Mouse (Mus musculus): ENCODE results near the gene Vcl.
A peak's percentile ranks its signal among the peaks of the same experiment; 100 is the strongest.

Vcl gene

DNA sequence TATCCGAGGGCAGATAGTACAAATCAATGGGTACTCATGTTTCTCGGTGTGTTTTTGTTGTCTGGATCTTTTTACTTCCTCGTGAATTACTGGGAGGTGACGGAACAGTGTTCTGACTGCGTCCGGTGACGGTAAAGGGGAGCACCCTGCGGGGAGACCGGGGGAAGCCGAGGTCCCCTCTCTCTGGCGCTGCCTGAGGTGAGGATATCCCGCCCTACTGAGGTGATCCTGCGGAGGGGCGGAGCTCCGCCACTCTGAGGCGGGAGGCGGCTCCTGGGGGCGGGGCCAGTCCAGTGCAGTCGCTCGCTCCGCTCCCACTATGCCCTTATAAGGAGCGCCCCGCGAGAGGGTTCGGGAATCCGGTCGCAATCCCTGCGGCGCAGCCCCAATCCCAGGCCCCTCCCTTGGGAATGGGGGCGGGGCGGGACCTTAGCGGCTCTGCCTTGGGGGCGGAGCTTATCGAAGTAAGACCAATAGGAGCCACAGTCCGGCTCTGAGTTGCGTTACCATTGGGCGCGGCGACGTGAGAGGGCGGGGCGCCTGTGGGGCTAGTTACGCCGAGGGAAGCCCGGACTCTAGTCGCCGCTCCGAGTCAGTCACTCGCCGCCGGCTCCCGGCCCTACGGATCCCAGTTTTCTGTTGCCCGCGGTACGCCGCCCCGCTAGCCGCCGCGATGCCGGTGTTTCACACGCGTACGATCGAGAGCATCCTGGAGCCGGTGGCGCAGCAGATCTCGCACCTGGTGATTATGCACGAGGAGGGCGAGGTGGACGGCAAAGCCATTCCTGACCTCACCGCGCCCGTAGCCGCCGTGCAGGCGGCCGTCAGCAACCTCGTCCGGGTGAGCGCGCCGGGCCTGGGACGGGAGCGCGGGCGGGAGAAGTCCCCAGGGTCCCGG lies at the start of gene Vcl:
Gene Vcl, plus strand, starts transcription at position 551 of the 898 bp plus-strand sequence.
- DNase-seq: peak; percentile 98

GRCm38 (mm10) chr14:20884691-20885090 lies 44.5 kb upstream of the Vcl start:
- DNase-seq: no peak

- no peak for DNase-seq
Observed at GRCm38 (mm10) chr14:20885091-20885888, 43.9 kb upstream of the Vcl start.

DNA sequence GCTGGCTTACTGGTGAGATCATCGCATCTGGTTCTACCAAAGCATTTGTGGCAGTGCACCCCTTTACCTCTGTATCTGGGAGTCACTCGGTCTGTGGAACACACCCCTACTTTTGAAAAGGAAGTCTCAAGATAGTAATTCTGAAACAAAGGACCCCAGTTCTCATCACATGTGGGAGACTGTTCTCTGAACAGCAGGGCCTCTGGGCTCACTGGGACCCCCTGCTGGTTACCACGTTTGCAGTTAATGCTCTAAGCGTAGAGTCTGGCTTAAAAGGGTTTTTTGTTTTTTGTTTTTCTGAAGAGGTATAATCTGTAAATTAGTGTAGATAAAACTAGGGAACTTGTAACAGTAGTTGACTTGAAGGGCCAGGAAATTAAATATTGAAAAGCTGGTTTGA lies 42.9 kb upstream of the Vcl start:
- peak; percentile 65 for DNase-seq

DNA sequence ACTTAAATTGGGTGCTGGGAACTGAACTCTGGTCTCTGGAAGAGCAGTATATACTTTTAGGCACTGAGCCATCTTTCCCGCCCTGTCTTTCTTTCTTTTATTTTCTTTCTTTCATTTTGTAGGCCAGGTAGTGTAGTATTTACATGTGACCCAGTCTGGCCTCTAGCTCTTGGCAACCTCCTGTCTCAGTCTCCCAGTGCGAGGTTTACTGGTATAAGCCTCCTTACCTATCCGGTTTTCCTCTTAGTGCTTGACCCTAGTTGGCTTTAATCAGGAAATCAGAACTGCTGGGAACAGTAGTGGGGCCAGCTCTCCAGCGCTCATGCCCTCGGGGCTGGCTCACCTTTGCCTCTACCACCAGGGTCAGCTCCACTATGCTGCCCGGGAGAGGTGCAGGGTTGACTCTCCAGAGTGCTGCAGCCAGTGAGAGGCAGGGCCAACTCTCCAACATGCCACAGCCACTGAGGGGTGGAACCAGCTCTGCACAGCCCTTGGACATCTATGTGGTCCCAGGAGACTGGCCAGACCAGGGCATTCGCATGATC lies 41.6 kb upstream of the Vcl start:
- DNase-seq: no peak

GRCm38 (mm10) chr14:20891941-20892402 lies 37.2 kb upstream of the Vcl start:
- DNase-seq: peak; percentile 9

DNA sequence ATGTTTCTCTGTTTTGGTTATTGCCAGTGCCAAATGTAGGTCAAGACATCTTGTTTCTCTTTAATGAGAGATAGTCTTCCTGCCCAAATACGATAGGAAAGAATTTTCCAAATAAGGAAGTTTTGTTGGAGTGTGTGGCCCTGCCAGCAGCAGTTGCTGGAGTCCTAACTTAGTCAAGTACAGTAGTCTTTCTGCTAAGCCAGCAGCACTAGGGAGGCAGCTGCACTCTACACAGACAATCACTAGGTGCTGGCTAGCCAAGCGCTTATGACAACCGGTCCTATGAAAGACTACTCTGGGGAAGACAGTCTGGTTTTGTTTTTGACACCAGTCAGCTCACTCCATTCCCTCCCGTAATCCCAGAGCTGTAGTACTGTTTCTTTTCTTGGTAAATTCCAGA lies 35.4 kb upstream of the Vcl start:
- DNase-seq: no peak

GRCm38 (mm10) chr14:20901267-20901666 lies 27.9 kb upstream of the Vcl start:
- no peak for DNase-seq

DNA sequence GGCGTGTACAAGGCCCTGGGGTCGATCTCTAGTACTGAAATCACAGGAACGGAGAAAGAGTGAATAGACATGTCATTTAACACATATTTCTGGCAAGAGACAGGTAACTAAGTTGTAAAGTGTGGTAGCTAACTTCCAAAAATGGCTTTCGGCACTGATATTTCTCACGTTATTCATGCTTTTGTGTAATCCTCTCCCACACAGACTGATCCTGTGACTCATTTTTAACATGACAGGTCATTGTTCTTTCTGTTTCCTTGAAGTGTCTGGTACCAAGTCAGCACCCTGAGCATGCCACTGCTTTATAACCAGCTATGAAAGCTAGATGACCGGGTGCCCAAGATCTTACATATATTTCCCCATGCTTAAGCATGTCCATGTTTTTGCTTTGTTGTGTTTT lies 26.1 kb upstream of the Vcl start:
- no peak for DNase-seq

- DNase-seq: no peak
Observed at GRCm38 (mm10) chr14:20911811-20912210, 17.4 kb upstream of the Vcl start.

GRCm38 (mm10) chr14:20914415-20914814 lies 14.8 kb upstream of the Vcl start:
- peak; percentile 51 for DNase-seq

DNA sequence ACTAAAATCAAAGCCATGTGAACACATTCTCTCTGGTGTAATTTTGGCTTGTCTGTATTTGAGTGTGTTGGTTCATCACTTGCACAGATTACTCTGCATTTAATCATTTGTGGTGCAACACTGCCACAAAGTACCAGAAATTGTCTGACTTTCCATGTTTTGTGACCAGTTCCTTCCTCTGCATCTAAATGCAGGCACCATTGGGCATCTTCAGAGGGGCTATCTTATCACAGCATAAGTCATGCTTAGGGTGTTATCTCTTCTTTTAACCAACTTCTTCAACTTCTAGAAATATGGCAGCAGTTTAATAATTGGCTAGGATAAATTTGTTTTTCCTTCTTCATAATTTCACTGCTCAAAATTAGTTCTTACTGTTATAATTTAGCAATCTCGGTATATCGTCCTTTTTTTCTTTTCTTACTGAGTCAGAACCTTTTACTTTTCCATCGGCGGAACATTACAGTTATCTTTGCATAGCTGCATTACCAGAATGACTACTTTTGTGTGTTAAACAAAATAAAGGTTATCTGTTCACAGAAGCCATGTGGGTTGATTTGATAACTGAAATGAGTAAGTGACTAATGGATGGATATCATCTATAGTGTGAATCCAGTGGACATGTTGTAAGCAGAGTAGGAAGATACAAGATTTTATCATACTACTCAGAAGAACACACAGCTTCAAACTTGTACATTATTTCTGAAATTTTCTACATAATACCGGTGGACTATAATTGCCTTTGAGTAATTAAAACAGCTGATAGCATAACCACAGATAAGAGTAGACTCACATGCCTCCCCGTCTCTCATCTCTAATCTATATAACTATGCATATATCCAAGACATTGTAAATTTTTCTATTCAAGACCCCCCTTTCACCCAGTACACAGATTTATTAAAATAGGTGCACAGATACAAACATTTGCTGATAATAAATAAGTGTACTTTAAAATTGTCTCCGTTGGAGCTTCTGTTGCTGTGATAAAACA lies 12.3 kb upstream of the Vcl start:
- no peak for DNase-seq

DNA sequence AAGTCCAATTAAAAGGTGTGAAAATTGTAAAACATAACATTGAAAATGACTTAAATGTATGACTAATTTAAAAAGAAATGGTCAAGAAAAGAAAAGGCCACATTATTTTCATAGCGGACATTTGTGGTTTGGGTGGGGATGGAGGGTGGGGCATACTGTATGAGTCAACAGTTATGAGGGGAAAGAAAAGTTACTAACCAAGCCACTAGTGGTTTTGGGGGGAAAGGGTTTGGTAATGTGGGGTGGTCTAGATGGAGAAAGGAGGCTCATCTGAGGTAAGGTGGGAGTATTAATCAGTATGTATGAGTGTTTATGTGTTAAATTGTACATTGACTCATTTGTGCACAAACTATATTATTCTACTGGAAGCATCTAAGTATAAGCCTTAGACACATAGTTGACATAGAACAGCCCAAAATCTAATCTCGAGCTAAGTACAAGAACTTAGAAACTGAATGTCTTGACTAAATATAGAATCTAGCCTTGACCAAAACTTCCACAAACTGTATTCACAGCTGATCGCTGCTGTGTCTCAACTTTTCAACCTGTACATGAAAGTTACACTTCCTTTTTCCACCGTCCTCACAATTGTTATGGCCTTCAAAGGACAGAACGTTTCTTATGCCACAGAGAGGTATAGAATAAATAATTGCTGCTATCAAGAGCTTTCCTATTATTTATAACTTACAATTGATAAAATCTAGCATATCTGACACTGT lies 5.0 kb upstream of the Vcl start:
- DNase-seq: no peak

DNA sequence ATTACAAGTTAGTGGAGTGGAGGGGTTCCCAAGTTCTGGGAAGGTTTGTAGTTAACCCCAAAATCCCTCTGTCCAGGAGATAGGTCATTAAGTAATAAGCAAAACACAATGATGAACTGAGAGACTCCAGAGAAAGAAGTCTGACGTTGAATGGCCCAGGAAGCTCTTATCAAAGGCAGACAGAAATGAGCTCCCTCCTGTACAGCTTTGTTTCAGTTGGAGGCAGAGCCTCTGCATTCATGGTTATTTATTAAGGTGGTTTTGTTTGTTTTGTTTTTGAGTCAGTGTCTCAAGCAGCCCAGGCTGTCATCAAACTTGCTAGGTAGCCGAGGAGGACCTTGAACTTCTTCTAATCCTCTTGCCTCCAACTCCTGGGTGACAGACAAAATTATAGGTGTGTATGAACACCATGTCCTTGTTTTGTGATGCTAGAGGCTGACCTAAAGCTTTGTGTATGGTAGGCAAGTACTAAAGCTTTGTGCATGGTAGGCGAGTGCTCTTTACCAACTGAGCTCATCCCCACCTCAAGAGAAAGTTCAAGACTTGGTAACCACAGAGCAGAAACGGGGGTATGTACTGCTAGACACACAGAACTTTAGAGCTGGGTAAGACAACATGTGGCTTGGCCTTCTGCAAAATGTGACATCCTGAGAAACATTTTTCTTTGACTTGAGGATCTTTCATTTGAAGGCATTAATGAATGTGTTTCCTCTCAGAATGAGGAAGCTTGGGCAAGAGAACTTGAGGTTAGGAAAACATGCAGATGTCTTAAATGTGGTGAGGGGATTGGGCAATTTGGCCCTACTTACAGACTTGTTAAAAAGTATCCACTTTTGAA lies 1.5 kb upstream of the Vcl start:
- no peak for DNase-seq

DNA sequence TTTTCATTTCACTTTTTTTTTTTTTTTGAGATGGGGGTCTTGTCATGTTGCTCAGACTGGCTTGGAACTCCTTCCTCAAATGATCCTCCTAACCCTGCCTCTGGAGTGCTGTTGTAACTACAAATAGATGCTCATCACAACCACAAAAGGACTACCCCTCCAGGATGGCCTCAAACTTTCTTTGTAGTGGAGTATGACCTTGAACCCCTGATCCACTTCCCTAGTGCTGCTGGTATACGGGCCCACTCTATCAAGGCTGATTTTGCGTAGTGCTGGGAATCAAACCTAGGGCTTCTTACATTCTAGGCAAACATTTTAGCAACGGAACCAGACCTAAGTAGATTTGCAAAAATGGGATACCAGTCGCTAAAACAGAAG lies 901 bp upstream of the Vcl start:
- DNase-seq: no peak

DNA sequence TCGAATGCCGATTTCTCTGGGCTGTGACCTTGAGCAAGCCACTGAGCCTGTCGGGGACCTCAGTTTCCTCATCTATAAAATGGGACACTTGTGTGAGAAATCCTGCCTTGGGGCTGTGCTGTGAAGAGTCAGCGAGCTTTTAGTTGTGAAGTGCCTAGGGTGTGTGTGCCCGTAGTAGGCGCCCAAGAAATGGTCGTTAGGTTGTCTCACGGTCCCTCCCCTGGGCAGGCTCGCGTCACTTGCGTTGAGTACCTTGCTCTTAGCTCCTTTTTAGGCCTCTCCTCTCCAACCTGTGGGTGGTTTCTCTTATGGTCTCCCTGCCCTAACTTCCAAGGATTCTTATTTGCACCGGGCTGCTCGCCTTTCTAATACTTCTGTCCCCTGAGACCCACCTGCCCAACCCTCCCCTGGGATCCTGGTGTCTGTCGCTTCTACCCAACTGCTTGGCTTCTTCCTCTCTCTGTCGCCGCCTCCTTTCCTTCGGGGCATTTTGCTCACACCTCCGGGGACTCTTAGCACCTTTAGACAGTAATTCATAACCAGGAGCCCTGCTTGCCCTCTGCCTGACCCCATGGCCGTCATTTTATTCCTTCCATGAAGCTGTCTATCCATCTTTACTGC lies 726 bp downstream of the Vcl start:
- DNase-seq: no peak

GRCm38 (mm10) chr14:20930481-20931391 lies 1.5 kb downstream of the Vcl start:
- DNase-seq: no peak

GRCm38 (mm10) chr14:20938424-20938823 lies 9.2 kb downstream of the Vcl start:
- no peak for DNase-seq

GRCm38 (mm10) chr14:20938860-20939259 lies 9.7 kb downstream of the Vcl start:
- no peak for DNase-seq
